Comparison of ENCODE assay signal across 8 mouse cellular contexts in genomic region chr8:94666456-94667308, GRCm38 (mm10). TPM values are rescaled to one million over a fixed set of nuclear protein-coding genes. Genes with fewer than 3 reads are reported as not detected.
A peak's percentile ranks its signal among the peaks of the same experiment; 100 is the strongest.
DNase-seq lines count a peak whose midpoint lies in the region; ATAC-seq lines count a peak whose summit lies in the region.

TSS of gene Arl2bp (plus strand) at chr8:94666600.

- DNase-seq in CD4-positive helper T cell, adult 2 months (ENCODE audit: low read depth, low spot score) = peak; percentile 95
- peak; percentile 84 for DNase-seq in brain, embryonic 18.5 days (ENCODE audit: low read depth, low spot score)
- DNase-seq in kidney, postnatal 10 days = peak; percentile 97
- DNase-seq in natural killer cell, adult 2 months (ENCODE audit: low spot score in 2 of 2) = peak; percentile 92 to 93

- H3K9me3 ChIP-seq in heart, embryonic 13.5 days = no peaks in the 10 kb centered on the region
- H3K9me3 ChIP-seq in liver, embryonic 12.5 days (replicated peaks) = no peaks in the 10 kb centered on the region
- no peaks in the 10 kb centered on the region for H3K9me3 ChIP-seq in stomach, embryonic 15.5 days

- under 1% methylated on average over 73 of the region's 74 CpGs for WGBS in heart, embryonic 13.5 days
- WGBS in liver, embryonic 12.5 days (ENCODE audit: insufficient replicate concordance) = under 1% methylated on average over 73 of the region's 74 CpGs
- under 1% methylated on average over 74 of the region's 74 CpGs for WGBS in stomach, embryonic 15.5 days

- peak within 1 kb of the TSS; percentile 80 for H3K27ac ChIP-seq in heart, embryonic 13.5 days (replicated peaks)
- H3K27ac ChIP-seq in liver, embryonic 12.5 days = peak within 1 kb of the TSS; percentile 79
- H3K27ac ChIP-seq in stomach, embryonic 15.5 days = peak within 1 kb of the TSS; percentile 90

- H3K4me3 ChIP-seq in heart, embryonic 13.5 days = peak within 1 kb of the TSS; percentile 74
- H3K4me3 ChIP-seq in liver, embryonic 12.5 days = peak within 1 kb of the TSS; percentile 72
- H3K4me3 ChIP-seq in stomach, embryonic 15.5 days (replicated peaks) = peak within 1 kb of the TSS; percentile 81

- H3K36me3 ChIP-seq in heart, embryonic 13.5 days = peaks cover 40% of the 10 kb centered on the region
- H3K36me3 ChIP-seq in liver, embryonic 12.5 days = peaks cover 21% of the 10 kb centered on the region
- H3K36me3 ChIP-seq in stomach, embryonic 15.5 days = peaks cover 13% of the 10 kb centered on the region

- H3K9ac ChIP-seq in heart, embryonic 13.5 days = peak within 1 kb of the TSS; percentile 90
- peak within 1 kb of the TSS; percentile 87 for H3K9ac ChIP-seq in liver, embryonic 12.5 days
- peak within 1 kb of the TSS; percentile 95 for H3K9ac ChIP-seq in stomach, embryonic 15.5 days

- H3K4me1 ChIP-seq in heart, embryonic 13.5 days = peaks cover 17% of the 10 kb centered on the region
- peaks cover 19% of the 10 kb centered on the region for H3K4me1 ChIP-seq in liver, embryonic 12.5 days
- 0 out of 2 replicates have a peak, but pooled peaks cover 6% of the 10 kb centered on the region for H3K4me1 ChIP-seq in stomach, embryonic 15.5 days

- peak within 1 kb of the TSS; percentile 75 for H3K4me2 ChIP-seq in heart, embryonic 13.5 days
- H3K4me2 ChIP-seq in liver, embryonic 12.5 days = peak within 1 kb of the TSS; percentile 92
- H3K4me2 ChIP-seq in stomach, embryonic 15.5 days = peak within 1 kb of the TSS; percentile 68

- H3K27me3 ChIP-seq in heart, embryonic 13.5 days (replicated peaks) = no peaks in the 10 kb centered on the region
- H3K27me3 ChIP-seq in liver, embryonic 12.5 days (replicated peaks) = no peaks in the 10 kb centered on the region
- H3K27me3 ChIP-seq in stomach, embryonic 15.5 days (replicated peaks) = no peaks in the 10 kb centered on the region

- ATAC-seq in erythroid progenitor cell, adult 5-6 weeks (replicated peaks; ENCODE audit: low FRiP score, poor library complexity, severe bottlenecking) = peak; percentile 99
- peak; percentile 95 for ATAC-seq in heart, embryonic 13.5 days (ENCODE audit: extremely low read depth, insufficient number of reproducible peaks, low FRiP score, low TSS enrichment)
- ATAC-seq in liver, embryonic 12.5 days = peak; percentile 98
- peak; percentile 97 for ATAC-seq in stomach, embryonic 15.5 days (ENCODE audit: insufficient read depth, low FRiP score, low read depth)

RNA-seq across cellular contexts. Expression of gene Arl2bp, which starts in this region (rescaled TPM):
- 23.8 and 27.2 TPM in 2 replicates for total RNA-seq in erythroid progenitor cell, adult 5-6 weeks (2015; ENCODE audit: low replicate concordance)
- total RNA-seq in erythroid progenitor cell, adult 5-6 weeks (2017; ENCODE audit: low replicate concordance) = 29.4 and 36.1 TPM in 2 replicates
- 131 and 135 TPM in 2 replicates for polyA plus RNA-seq in heart, embryonic 13.5 days (2015; fragmentation: Nextera tagmentation; extraction: Ambion mirVana)
- polyA plus RNA-seq in liver, embryonic 12.5 days (2016; fragmentation: Nextera tagmentation; extraction: Ambion mirVana) = 42.3 and 44.9 TPM in 2 replicates
- 129 and 137 TPM in 2 replicates for polyA plus RNA-seq in stomach, embryonic 15.5 days (2015; fragmentation: Nextera tagmentation; extraction: Ambion mirVana)

Comparison
In these comparisons a context has a peak if more than half of its experiments do, and no peak if none do; other contexts are left out.
1. Peak in every context shown above with its lines: DNase-seq, ATAC-seq, H3K4me3 ChIP-seq and H3K27ac ChIP-seq.